Mouse (Mus musculus) midbrain, embryonic 15.5 days (tissue): ENCODE data around the gene Gm42906. TPM values are rescaled to one million over a fixed set of nuclear protein-coding genes. Genes with fewer than 3 reads are reported as not detected.
A peak's percentile ranks its signal among the peaks of the same experiment; 100 is the strongest.

ENCODE experiments used
- ATAC-seq: fragments of 200-750 bp; cut with Nextera tagmentation; replicated peaks from 2 replicates; pipeline ENCODE4 v1.8.0; 2017; ENCODE audit warnings: moderate TSS enrichment
- H3K27ac ChIP-seq: fragments of 300-500 bp; sonication (generic); 2 replicates; pipeline ENCODE4 v1.5.1; 2015; ENCODE audit warnings: mild to moderate bottlenecking, inconsistent platforms
- H3K27me3 ChIP-seq: fragments of 300-500 bp; sonication (generic); replicated peaks from 2 replicates; pipeline ENCODE4 v1.6.1; 2015; ENCODE audit warnings: inconsistent platforms
- H3K36me3 ChIP-seq: fragments of 300-500 bp; sonication (generic); replicated peaks from 2 replicates; pipeline ENCODE4 v1.6.1; 2015; ENCODE audit warnings: inconsistent platforms
- H3K4me1 ChIP-seq: fragments of 300-500 bp; sonication (generic); 2 replicates; pipeline ENCODE4 v1.6.1; 2015; ENCODE audit warnings: inconsistent platforms
- H3K4me2 ChIP-seq: fragments of 300-500 bp; sonication (generic); 2 replicates; pipeline ENCODE4 v1.6.1; 2015; ENCODE audit warnings: inconsistent platforms, mild to moderate bottlenecking, moderate library complexity
- H3K4me3 ChIP-seq: fragments of 300-500 bp; sonication (generic); 2 replicates; pipeline ENCODE4 v1.5.1; 2015; ENCODE audit warnings: mild to moderate bottlenecking, inconsistent platforms
- H3K9ac ChIP-seq: fragments of 300-500 bp; sonication (generic); 2 replicates; pipeline ENCODE4 v1.6.1; 2015; ENCODE audit warnings: mild to moderate bottlenecking, inconsistent platforms
- H3K9me3 ChIP-seq: fragments of 300-500 bp; sonication (generic); 2 replicates; pipeline ENCODE4 v1.6.1; 2016; ENCODE audit warnings: inconsistent platforms
- WGBS: fragments of 180-500 bp; shearing (Covaris S2); methylation state at CpG from one replicate; pipeline ENCODE4 v1.1.7; 2015; ENCODE audit warnings: mixed read lengths; 5-methylcytosine and 5-hydroxymethylcytosine counted together
- polyA plus RNA-seq: library from polyadenylated mRNA; unstranded; fragments of >200 nt; fragmentation: Nextera tagmentation; extraction: Ambion mirVana; gene quantifications from 2 replicates; pipeline ENCODE4 v1.2.1, GENCODE M21; 2015

Gm42906 gene
- polyA plus RNA-seq, 1 experiment from 2014 or later: not detected

DNA sequence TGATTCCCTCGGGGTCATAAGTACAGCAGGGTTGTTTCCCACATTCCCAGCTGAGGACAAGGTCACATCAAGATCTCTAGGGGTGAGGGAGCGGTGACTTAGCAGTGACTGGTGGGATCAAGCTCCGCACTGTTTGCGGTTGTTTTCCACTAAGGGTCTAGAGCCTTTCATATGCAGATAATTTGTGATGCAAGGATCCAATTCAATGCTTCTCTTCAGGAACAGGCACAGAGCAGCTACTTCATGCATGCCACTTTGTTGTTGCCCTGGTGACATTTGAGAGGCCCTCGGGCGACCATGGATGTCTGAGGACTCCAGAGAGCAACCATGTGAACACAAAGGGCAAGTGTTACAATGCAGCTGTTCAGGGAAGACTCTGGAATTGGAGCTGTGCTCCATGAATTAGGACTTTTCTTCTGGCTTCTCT lies 209.3 kb downstream of the Gm42906 start:
- H3K36me3 ChIP-seq: no peaks in the 10 kb centered on the region
- 0 out of 2 replicates have a peak, but pooled peaks cover 4% of the 10 kb centered on the region for H3K4me1 ChIP-seq
- H3K27me3 ChIP-seq: no peaks in the 10 kb centered on the region
- no peak overlapping the region for H3K27ac ChIP-seq
- H3K4me2 ChIP-seq: no peak overlapping the region
- no peak overlapping the region for H3K4me3 ChIP-seq
- ATAC-seq: 0 out of 2 replicates have a peak, but pooled peaks have one; percentile 50
- H3K9me3 ChIP-seq: no peaks in the 10 kb centered on the region
- no peak overlapping the region for H3K9ac ChIP-seq
- WGBS: 21% methylated on average over 6 of the region's 6 CpGs

- H3K27me3 ChIP-seq: no peaks in the 10 kb centered on the region
- no peak overlapping the region for H3K27ac ChIP-seq
- no peaks in the 10 kb centered on the region for H3K36me3 ChIP-seq
- no peak overlapping the region for H3K4me3 ChIP-seq
- no peaks in the 10 kb centered on the region for H3K4me1 ChIP-seq
- H3K4me2 ChIP-seq: no peak overlapping the region
- no peak overlapping the region for H3K9ac ChIP-seq
- H3K9me3 ChIP-seq: no peaks in the 10 kb centered on the region
- WGBS: 77% methylated on average over 3 of the region's 3 CpGs
- no peak for ATAC-seq
Measured at GRCm38 (mm10) chr5:151213097-151213496, 214.9 kb downstream of the Gm42906 start.

- no peaks in the 10 kb centered on the region for H3K27me3 ChIP-seq
- 92% methylated on average over 1 of the region's 1 CpGs for WGBS
- no peak for ATAC-seq
- H3K4me1 ChIP-seq: no peaks in the 10 kb centered on the region
- no peak overlapping the region for H3K4me2 ChIP-seq
- H3K36me3 ChIP-seq: no peaks in the 10 kb centered on the region
- no peaks in the 10 kb centered on the region for H3K9me3 ChIP-seq
- H3K4me3 ChIP-seq: no peak overlapping the region
- H3K27ac ChIP-seq: no peak overlapping the region
- H3K9ac ChIP-seq: no peak overlapping the region
Measured at GRCm38 (mm10) chr5:151210869-151211268, 217.1 kb downstream of the Gm42906 start.

GRCm38 (mm10) chr5:151210060-151210459 lies 217.9 kb downstream of the Gm42906 start:
- no peaks in the 10 kb centered on the region for H3K36me3 ChIP-seq
- no peaks in the 10 kb centered on the region for H3K4me1 ChIP-seq
- H3K4me2 ChIP-seq: no peak overlapping the region
- H3K27ac ChIP-seq: no peak overlapping the region
- ATAC-seq: no peak
- H3K9me3 ChIP-seq: no peaks in the 10 kb centered on the region; the same call in 1 of the 2 replicates
- no peaks in the 10 kb centered on the region for H3K27me3 ChIP-seq
- H3K9ac ChIP-seq: no peak overlapping the region
- H3K4me3 ChIP-seq: no peak overlapping the region
- 89% methylated on average over 2 of the region's 2 CpGs for WGBS

GRCm38 (mm10) chr5:151205017-151205416 lies 222.9 kb downstream of the Gm42906 start:
- Histone ChIP-seq H3K27ac (no peak overlapping the region), H3K27me3 (no peaks in the 10 kb centered on the region), H3K36me3 (no peaks in the 10 kb centered on the region), H3K4me3 (no peak overlapping the region), H3K4me1 (no peaks in the 10 kb centered on the region), H3K9me3 (no peaks in the 10 kb centered on the region; the same call in 1 of the 2 replicates), H3K4me2 (no peak overlapping the region), H3K9ac (no peak overlapping the region)
- 91% methylated on average over 4 of the region's 4 CpGs for WGBS
- ATAC-seq: no peak

DNA sequence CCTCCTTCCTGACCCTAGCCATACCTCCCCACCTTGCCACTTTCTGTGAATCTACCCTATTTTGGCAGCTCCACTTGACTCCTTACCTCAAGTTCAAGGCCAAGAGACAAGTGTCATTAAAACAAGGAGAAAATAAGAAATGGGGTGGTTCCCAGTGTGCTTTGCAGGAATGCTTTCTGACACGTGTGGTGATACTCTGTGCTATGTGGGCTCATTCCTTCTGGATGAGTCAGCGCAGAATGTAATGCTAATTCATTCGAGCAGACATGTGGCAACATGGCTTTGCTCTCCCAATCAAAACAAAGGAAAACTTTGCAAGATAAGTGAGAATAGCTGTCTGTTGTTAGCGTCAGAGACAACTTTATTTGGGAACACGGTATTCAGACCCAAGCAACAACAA lies 225.0 kb downstream of the Gm42906 start:
- Histone ChIP-seq H3K9me3 (no peaks in the 10 kb centered on the region; the same call in 1 of the 2 replicates), H3K36me3 (no peaks in the 10 kb centered on the region), H3K4me3 (no peak overlapping the region), H3K4me1 (no peaks in the 10 kb centered on the region), H3K27ac (no peak overlapping the region), H3K27me3 (no peaks in the 10 kb centered on the region), H3K4me2 (no peak overlapping the region), H3K9ac (no peak overlapping the region)
- WGBS: 70% methylated on average over 5 of the region's 5 CpGs
- no peak for ATAC-seq

DNA sequence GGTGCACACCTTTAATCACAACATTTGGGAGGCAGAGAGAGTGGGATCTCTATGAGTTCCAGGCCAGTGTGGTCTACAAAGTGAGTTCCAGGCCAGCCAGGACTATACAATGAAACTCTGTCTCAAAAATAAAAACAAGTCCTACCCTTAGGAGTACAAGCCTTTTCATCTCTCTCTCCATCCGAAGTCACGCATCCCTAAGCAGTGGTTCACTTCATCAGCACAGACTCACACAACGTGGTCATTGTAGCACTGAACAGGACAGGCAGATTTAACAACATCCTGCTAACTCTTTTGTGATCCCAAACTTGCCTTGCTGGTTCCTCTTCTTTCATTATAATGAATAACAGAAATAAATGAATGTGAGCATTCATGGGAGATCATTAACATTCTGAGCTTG lies 226.7 kb downstream of the Gm42906 start:
- Histone ChIP-seq H3K27me3 (no peaks in the 10 kb centered on the region), H3K9ac (no peak overlapping the region), H3K4me2 (no peak overlapping the region), H3K4me1 (no peaks in the 10 kb centered on the region), H3K9me3 (no peaks in the 10 kb centered on the region; the same call in 1 of the 2 replicates), H3K4me3 (no peak overlapping the region), H3K27ac (no peak overlapping the region), H3K36me3 (no peaks in the 10 kb centered on the region)
- WGBS: 60% methylated on average over 3 of the region's 3 CpGs
- ATAC-seq: no peak

DNA sequence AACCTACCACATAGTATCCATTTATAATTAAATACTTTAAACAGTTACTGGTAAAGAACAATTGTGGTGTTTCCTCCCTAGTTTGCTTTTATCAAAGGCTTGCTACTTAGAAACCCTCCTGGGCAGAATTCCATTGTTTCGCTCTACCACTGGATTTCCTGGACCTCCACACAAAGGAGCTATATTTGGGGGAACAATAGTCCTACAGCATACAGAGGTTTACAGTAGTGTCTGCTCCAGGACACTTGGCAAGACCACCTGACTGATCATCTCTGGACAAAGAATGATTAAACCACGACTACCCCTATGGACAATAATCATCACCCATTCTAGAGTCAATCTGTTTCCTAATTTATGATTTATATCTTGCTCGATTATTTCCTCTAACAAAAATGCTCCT lies 228.7 kb downstream of the Gm42906 start:
- WGBS: 88% methylated on average over 3 of the region's 3 CpGs
- no peaks in the 10 kb centered on the region for H3K27me3 ChIP-seq
- H3K9ac ChIP-seq: no peak overlapping the region
- no peak overlapping the region for H3K4me2 ChIP-seq
- ATAC-seq: no peak
- H3K9me3 ChIP-seq: no peaks in the 10 kb centered on the region
- H3K4me3 ChIP-seq: no peak overlapping the region
- H3K4me1 ChIP-seq: no peaks in the 10 kb centered on the region
- H3K36me3 ChIP-seq: no peaks in the 10 kb centered on the region
- no peak overlapping the region for H3K27ac ChIP-seq

GRCm38 (mm10) chr5:151196603-151197272 lies 231.2 kb downstream of the Gm42906 start:
- Histone ChIP-seq H3K9ac (no peak overlapping the region), H3K36me3 (no peaks in the 10 kb centered on the region), H3K4me3 (no peak overlapping the region), H3K27me3 (no peaks in the 10 kb centered on the region), H3K27ac (no peak overlapping the region), H3K4me2 (no peak overlapping the region), H3K9me3 (no peaks in the 10 kb centered on the region), H3K4me1 (no peaks in the 10 kb centered on the region)
- ATAC-seq: no peak
- 60% methylated on average over 13 of the region's 13 CpGs for WGBS

DNA sequence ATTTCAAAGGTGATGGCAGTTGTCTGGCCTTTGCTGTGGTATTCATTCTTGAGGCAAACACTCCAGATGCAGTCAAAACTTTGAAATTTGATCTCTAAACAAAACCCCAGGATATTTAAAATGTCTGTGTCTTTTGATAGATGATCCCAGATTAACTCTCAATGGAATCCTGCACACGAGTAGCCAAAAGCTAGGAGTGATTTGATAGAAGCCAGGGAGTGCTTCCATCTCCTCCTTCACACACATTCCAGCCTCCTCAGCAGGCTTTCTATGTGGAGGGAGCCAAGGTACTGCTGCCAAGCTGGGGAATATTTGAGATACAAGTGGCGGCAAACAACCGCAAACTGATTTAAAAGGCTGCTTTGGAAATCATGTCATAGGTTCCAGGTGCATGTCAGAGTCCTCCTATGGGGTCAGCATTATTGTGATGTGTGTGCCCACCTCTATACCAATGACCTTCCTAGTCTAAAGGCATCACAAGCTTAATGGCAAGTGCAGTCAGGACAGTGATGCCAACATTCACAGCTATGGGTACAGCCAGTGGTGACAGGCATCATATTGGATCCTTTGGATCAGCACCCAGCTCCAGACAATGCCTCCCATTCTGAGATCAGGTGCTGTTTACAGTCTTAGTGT lies 234.0 kb downstream of the Gm42906 start:
- 67% methylated on average over 3 of the region's 3 CpGs for WGBS
- peaks cover 9% of the 10 kb centered on the region; the same call in 1 of the 2 replicates for H3K4me1 ChIP-seq
- no peaks in the 10 kb centered on the region for H3K36me3 ChIP-seq

GRCm38 (mm10) chr5:151192266-151192665 lies 235.7 kb downstream of the Gm42906 start:
- no peaks in the 10 kb centered on the region for H3K9me3 ChIP-seq
- H3K4me1 ChIP-seq: peaks cover 9% of the 10 kb centered on the region; the same call in 1 of the 2 replicates
- no peak overlapping the region for H3K27ac ChIP-seq
- no peaks in the 10 kb centered on the region for H3K27me3 ChIP-seq
- no peaks in the 10 kb centered on the region for H3K36me3 ChIP-seq
- no peak overlapping the region for H3K4me2 ChIP-seq
- H3K4me3 ChIP-seq: no peak overlapping the region
- ATAC-seq: no peak
- WGBS: 79% methylated on average over 2 of the region's 2 CpGs
- no peak overlapping the region for H3K9ac ChIP-seq

More for the DNA sequence above, 234.0 kb downstream of the Gm42906 start:
- Histone ChIP-seq H3K4me2 (no peak overlapping the region), H3K9ac (no peak overlapping the region), H3K4me3 (no peak overlapping the region), H3K9me3 (no peaks in the 10 kb centered on the region), H3K27me3 (no peaks in the 10 kb centered on the region), H3K27ac (no peak overlapping the region)
- ATAC-seq: no peak

DNA sequence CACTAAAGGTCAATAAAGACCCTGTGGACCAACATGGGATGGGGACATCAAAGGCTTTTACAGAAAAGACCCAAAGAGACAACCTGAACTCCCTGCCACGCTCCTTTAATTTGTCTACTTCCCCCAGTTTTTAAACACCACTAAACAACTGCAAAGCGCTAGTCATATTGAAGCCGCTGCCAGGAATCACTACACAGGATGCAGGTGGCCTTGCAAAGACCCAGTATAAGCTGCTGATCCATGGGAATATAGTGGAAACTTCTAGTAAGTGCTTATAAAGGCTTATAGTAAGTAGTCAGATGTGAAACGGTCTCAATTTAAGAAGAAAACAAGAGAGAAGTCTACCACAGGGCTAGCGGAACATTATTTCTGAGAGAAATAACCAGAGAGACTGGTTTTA lies 237.2 kb downstream of the Gm42906 start:
- peaks cover 9% of the 10 kb centered on the region; the same call in 1 of the 2 replicates for H3K4me1 ChIP-seq
- no peaks in the 10 kb centered on the region for H3K36me3 ChIP-seq
- H3K27me3 ChIP-seq: no peaks in the 10 kb centered on the region
- H3K27ac ChIP-seq: no peak overlapping the region
- no peak for ATAC-seq
- 80% methylated on average over 5 of the region's 5 CpGs for WGBS
- no peak overlapping the region for H3K4me3 ChIP-seq
- H3K9me3 ChIP-seq: no peaks in the 10 kb centered on the region
- H3K4me2 ChIP-seq: no peak overlapping the region; the same call in 1 of the 2 replicates
- no peak overlapping the region for H3K9ac ChIP-seq
